Mouse (Mus musculus) kidney, adult 11 months (tissue): Measurements from ENCODE around the gene Apold1.
A peak's percentile ranks its signal among the peaks of the same experiment; 100 is the strongest.

Source experiments
- DNase-seq: peaks from one replicate; pipeline ENCODE4 v3.0.0; 2022

Apold1 gene

DNA sequence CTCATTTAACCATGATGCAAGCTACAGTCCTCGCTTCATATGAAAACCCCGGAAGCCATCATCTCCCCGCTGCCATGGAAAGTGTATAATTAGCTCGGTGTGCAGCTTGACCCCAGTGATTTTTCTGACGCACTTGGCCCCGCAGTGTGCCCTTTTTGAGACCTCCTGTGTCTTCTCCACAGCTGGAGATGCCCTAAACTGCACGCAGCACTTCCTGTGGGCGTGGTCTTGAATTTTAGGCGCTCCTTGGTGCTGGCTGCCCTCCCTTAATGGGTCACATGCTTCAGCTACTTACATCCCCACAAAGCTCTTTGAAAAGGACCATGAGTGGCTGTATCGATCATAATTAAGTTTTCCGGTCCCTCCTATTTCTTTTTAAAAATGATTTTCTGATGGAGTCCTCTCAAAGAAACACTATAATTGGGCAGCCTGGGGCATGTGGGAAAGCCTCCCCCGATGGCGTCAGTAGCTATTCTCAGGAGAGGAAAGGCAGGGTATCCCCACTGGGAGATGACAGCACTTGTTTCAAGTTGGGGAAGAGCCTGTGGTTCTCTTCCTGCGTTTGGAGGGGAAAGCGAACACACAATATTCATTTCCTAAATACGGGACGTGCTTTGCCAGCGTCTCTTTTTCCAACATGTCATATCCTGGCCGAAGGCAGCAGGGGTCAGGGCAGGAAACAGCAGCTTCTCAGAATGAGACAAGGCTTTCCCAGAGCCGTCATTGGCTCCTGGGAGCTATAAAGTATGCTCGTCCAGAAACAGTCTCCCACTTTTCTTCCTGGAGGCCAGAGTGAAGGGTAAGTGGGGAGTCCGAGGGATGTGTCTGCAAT, at the start of gene Apold1:
Gene Apold1 (plus strand): TSS at position 488 of the 832 bp plus-strand sequence.
- DNase-seq, result peak; percentile 56

DNA sequence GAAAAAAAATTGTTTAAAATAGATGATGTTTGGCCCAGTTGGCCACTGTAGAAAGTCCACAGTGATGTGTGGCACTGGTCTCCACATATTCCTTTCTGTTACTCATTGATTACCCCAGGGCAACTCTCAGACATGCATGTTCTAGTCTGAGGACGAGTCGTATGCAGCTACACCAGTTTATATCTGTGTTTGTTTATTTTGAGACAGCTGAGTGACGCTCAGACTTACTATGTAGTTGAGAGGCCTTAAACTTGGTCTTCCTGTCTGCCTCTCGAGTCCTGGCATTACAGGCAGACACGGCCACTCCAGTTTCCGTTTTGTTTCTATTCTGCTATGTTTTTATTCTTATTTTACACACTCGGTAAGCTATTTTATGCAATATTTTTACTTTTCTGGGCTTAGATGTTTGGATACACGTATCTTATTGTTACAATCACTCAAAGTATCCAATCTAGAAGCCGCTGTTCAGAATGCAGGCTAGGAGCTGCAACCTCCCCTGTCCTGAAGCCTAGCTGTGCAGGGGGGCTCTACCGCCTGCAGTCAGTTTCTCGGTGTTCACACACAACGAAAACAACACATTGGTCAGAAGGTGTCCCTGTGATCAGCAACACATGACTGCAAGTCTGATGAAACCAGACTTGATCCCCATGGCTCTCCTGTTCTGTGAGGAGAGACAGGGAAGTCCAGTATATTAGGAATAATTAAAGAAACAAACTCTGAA, 48.9 kb upstream of the Apold1 start:
- DNase-seq, result no peak

DNA sequence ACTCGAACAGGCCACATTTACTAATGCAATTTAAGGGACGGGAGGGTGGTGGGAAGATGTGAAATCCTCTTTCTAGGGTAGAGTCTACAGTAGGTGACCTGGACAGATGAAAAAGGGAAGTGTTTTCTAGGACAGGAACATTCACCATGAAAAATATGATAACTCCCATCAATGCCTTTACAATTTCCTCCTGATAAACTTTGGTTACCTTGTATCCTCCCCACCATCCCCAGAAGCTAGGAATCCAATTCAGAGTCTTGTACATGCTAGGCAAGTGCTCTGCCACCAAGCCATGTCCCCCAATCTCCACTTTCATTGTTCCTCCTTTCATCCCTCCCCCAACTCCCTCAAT, 48.3 kb upstream of the Apold1 start:
- no peak for DNase-seq

DNA sequence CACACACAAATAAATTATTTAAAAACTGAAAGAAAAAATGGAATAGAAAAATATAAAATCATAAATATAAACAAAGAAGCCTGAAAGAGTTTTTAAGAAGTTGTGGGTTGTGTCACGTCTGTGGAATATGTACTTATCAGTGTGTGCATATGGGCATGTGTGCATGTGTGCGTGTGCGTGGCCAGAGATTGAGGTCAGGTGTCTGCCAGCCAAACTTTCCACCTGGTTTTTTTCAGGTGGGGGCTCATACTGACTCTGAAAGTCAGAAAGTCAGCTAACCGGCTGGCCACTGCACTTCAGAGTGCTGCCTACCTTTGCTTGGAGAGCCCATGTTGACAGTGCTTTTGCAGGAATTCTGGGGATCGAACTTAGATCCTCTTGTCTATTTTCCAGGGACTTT, 47.2 kb upstream of the Apold1 start:
- DNase-seq, result no peak

DNA sequence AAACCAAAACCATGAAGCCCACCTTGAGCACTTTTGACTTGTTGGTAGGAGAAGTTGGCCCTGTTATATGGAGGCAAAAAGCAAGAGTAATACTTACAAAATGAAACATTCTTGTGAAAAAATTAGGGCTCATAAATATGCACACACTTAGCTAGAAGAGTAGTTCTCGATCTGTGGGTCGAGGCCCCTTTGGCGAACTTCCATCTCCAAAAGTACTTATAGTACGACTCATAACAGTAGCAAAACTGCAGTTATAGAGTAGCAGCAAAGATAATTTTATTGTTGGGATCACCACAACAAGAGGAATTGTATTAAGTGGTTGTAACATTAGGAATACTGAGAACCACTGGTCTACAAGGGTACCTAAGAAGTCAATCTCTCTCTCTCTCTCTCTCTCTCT, 41.7 kb upstream of the Apold1 start:
- no peak for DNase-seq

DNA sequence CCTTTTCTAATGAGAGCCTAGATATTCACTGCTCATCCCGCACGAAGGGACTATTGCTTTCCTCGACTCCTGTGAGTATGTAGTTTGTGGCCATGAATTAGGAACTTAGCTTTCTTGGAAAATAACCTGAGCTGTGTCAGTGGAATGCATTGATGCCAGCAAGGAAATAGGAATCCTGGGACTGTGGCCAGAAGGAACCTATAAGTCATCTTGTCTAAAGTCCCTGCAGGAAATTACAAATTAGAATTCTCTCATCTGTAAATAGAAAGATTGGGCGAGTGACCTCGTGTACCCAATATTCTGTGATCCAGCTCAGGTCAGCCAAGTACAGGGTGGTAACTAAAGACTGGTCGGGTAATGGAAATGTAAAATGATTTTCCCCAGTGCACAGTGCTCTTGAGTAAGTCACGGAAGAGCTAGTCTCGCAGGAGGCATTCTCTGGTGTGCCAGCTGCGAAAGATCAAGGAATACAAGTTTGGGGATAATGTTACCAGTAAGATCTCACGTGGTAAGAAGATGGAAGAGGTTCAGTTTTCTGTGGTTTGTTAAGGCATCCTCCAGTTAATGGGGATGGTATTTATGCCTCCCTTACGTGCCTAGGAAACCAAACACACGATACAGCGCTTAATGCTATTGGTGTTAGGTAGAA, 37.6 kb upstream of the Apold1 start:
- DNase-seq, result no peak

DNA sequence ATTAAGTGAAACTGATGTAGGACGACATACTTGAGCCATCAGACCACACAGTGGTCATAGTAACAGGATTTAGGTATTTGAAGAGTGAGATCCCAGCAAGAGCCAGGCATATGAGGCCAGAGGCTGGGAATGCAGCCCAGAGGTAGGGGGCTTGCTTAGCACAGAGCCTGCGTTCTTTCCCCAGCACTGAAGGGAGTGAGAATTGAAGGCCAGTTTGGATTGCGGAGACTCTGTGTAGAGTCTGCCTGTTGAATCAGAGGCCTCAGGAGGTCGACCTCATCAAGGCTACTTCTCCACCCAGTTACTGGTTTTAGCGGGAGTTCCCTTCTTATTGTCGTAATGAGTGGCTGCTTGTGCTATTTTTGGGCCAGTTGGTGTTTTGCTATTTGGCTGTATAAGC, 35.5 kb upstream of the Apold1 start:
- DNase-seq, result no peak

DNA sequence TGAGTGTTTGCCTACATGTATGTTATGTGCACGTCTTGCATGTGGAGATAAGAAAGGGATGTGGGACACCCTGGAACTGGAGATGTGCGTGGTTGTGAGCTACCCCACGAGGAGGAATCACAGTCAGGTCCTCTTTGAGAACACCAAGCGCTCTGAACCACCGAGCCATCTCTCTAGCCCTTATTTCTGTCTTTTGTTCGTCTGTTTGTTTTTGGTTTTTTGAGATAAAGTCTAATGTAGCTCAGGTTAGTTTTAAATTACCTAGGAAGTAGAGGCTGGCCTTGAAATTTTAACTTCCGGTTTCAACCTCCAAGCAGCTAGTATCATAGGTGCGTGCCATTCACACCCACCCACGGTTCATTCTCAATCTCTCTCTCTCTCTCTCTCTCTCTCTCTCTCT, 34.7 kb upstream of the Apold1 start:
- no peak for DNase-seq

DNA sequence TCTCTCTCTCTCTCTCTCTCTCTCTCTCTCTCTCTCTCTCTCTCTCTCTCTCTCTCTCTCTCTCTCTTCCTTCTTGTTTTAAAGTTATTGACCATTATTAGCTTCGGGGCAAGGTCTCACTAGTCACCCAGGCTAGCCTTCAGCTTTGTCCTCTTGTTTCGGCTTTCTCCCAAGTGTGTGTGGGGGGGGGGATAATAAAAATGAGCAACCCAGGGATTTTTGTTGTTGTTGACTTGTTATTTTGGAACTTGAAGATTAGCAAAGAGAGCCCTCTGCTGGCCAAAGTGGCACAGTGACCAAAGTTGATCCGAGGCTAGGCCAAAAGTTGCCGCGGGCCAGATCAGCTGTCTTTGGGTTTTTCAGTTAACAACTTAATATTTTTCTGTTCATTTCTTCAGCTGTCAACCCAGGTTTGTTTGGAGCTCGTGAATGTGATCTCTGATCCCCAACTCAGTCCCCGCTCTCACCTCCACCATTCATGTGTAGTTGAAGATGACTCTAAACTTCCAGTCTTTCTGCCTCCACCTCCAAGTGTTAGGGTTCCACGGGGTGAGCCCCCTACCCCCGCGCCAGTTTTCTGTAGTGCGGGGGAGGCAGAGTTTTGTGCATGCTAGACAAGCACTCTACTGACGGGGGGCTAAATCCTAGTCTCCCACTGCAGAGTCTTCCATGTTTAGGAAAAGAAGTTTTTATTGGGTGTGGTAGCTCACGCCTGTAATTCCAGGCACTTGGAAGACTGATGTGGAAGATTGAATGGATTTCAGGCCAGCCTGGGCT, 34.0 kb upstream of the Apold1 start:
- peak; percentile 68 for DNase-seq

DNA sequence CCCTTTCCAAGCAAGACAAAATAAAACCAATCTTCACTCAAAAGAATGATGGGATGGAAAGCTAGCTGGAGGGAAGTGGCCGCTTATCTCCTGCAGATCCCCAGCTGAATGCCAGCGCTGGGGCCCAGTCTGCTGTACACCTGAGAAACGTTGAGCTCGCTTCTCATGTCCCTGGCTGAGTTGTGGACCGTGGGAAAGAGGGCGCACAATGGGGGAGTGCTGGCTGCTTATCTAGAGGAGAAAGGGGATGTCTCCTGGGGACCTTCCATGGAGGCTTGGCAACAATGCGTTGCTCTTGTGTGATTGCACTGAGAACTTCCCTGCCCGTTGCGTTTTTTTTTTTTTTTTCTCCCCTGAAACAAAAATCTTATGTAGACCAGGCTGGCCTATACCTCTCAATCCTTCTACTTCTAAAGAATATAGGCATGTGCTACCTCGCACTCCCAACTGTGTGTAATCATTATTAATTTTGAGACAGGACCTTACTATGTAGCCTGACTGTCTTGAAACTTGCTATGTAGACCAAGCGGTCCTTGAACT, 32.9 kb upstream of the Apold1 start:
- DNase-seq, result no peak

DNA sequence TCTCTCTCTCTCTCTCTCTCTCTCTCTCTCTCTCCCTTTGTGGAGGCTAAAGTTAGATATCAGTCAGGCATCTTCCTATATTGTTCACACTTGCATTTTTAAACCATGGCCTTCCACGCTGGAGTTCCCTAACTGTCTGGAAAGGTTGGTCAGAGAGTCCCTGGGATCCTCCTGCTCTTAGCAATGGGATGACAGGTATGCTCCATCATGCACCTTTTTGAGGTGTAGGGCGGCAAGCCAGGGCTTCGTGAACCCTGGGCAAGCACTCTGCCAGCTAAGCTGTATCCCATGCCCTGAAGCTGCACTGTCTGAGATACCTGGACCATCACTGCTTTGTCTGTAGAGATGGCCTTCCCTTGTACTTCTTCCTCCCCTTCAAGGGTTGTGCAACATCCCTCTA, 32.3 kb upstream of the Apold1 start:
- DNase-seq, result no peak

DNA sequence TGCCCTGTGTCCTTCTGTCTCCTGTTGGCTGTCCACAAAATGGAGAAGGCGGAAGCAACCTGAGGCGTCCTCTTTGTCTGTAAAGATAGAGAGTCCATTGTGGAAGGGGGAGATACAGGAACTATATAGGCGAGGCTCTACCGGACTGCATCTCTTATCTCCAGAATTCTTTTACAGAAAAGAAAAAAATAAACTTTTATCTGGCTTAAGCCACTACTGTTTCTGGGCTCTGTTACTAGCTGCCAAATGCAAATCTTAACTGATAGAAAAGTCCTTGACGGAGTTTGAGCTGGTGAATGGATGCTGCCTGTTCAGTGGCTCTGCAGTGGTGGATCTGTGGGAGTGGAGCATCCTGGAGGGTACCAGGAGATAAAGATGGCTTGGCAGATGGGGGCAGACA, 30.2 kb upstream of the Apold1 start:
- DNase-seq, result no peak

DNA sequence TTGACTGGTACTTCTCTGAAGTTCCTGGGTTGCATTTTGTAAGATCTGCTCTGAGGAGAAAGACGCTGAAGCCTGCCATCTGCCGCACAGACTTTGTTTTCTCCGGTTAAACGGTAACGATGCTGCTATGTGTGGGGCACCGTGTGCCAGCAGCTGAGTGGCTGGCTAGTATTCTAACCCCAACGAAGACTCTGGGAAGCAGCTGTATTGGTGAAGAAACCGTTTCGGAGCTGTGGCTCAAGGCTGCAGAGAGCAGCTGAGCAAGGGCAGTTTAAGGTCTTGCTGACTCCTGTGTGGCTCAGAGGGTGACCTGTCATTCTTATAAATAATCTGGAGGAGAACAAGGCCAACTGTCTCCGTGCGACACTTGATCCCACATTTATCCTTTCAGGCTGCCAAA, 27.5 kb upstream of the Apold1 start:
- DNase-seq, result peak; percentile 79

DNA sequence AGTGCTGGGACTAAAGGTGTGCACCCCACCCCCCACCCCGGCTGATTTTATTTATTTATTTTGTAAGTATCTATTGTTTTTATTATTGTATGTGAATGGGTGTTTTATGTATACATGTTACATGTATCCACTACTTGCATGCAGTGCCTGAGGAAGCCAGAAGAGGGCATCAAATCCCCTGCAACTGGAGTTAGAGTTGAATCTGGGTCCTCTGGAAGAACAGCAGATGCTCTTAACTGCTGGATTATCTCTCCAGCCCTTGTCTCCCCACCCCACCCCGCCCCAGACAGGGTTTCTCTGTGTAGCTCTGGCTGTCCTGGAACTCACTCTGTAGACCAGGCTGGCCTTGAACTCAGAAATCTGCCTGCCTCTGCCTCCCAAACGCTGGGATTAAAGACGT, 25.1 kb upstream of the Apold1 start:
- DNase-seq, result no peak

DNA sequence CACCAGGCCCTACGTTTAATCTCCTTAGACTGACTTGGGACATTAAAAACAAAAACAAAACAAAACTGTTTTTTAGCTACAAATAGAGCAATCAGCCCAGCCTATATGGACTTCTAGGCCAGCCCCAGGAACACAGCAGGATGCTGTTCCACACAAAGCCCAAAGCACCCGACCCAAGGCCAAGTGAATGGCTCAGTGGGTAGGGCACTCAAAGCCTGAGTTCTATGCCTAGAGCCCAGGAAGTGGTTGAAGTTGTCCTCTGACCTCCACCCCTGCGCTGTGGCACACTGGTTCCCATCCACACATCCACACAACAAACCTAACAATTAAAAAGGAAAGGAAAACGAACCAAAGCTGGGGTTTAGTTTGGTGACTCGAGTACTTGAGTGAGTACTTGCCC, 20.2 kb upstream of the Apold1 start:
- no peak for DNase-seq

DNA sequence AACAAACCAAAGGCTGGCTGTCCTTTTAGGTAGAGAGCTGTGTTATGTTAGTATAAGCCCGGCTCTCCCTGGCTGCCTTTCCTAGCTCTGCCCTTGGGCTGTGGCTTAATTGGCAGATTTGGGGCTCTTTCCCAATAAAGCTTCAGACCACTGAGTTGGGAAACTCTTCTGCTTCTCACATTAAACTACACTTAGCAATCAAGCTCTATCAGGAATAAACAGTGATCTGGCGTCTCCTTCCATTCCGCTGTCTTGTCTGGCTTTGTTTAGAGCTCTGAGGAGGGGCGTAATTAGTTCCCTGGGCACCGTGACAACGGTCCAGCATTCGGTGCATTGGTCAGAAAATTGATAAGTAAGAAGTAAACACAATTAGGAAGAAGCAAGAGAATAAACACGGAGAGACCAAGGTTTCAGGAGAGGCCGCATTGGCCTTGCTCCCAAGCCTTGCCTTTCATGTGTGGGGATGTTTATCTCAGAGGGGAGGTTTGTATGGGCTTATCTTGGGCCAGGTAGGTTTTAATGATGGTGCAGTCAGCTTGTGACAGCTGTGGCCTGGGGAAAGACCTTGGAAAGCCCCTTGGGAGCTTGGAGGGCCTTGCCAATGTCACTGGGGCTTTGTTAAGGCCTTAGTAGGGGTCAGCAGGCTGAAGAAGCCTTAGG, 19.5 kb upstream of the Apold1 start:
- no peak for DNase-seq

DNA sequence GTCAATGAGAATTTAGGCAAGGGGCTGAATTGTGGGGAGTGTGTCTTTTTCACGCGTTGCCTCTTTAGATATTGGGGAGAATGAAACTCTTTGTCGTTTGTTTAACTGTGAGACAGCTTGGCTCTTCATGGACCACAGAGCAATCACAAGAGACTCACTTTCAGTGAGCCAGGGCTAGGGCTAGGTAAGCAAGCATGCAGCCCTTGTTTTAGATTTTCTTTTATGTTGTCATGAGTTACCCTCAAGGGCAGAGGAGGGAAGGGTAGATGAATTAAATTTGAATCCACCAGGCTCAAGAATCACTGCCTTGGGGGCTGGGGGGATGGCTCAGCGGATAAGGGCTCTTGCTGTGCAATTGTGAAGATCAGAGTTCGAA, 19.0 kb upstream of the Apold1 start:
- DNase-seq, result no peak

DNA sequence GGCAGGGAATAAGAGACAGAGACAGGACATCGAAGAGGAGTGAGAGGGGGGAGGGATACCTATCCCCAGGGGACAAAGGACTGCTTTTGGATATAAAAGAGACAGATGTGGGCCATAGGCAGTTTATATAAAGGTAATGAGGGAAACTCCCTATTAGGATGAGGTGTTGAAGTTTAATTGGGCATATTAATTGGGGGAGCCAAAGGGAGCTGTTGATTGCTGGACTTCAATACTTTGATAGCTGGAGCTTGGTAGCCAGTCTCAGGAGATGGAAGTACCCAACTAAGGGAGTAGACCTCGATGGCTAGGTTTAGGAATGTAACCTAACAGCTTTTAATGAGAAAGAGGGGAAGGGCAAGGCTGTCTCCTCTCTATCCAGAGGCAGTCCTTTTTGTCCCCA, 17.6 kb upstream of the Apold1 start:
- no peak for DNase-seq

DNA sequence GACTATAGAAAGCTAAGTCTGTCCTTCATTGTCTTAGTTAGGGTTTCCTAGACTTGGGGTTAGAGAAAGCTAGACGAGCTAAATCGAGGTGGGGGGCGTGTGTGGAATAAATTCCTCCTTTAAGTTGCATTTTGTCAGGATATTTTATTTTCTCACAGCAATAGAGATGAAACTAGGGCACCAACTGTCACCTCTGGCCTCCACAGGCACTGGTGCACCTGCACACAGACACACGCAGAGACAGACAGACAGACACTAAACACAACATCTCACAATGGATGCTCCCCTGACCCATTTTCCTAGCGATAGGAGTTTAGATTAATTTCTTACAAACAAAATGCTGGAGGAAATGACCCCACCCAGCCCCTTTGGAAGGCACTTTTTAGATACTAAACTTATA, 14.8 kb upstream of the Apold1 start:
- DNase-seq, result no peak

DNA sequence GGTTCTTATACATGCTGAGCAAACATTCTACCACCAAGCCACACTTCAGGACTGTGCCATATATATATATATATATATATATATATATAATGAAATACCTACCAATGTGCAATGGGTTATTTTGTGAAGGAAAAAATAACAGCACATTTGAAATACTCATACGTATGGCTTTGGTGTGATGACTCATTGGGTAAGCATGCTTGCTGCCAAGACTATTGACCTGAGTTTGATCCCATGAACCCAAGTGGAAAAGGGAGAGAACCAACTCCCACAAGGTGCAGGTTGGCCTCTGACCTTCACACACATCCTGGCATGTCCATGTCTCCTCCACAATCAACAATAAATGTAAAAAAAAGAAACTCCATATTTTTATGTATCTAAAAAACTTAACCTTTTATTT, 13.2 kb upstream of the Apold1 start:
- no peak for DNase-seq

DNA sequence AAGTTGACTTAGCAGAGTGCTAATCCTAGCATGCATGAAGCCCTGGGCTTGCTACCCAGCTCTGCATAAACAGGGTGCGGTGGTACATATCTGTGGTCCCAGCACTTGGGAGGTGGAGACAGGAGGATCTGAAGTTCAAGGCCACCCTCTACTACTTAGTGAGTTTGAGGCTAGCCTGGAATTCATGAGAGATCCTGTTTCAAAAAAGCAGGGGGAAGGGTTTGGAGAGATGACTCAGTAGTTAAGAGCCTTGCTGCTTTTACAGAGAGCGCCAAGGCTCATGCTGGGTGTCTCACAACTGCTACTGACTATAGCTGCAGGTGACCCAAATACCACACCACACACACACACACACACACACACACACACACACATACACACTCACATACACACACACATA, 12.0 kb upstream of the Apold1 start:
- no peak for DNase-seq

DNA sequence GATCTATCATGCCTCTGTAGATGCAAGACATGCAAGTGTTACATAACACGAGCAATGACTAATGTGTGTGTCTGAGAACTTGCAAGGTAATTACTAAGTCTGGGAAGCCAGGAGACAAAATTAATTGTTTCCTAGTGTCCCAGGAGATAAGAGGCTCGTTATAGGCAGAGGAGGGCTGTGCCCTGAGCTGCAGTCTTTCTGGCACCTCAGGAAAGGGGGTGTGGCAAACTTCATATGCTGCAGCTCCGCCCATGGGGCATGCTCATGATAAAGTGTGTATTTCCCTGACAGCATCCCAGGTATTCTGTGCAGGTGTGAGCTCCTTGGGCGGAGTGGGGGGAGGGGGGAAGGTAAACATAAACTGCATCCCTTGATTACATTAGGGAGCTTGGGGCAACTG, 9.4 kb upstream of the Apold1 start:
- DNase-seq, result no peak

DNA sequence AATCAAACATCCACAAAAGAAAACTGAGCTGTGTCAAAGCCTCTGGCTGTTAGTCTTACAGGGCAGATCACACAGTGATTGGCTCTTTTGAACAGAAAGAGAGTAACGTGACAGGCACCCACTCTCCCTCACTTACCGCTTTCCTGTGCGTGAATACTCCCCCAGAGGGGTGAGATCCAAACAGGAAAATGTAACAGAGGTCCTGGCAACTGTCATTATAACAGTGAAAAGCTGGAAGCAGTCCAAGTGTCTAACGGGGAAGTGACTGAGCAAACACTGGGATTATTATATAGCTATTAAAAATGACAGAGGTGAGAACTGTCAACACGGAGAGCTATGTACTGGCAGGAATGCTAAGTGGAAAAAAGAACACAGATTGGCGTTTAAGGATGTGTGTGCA, 4.9 kb upstream of the Apold1 start:
- no peak for DNase-seq
